Mouse (Mus musculus) MEL (cell line): Measurements from ENCODE around the gene Daam2.

Experiments used
- CTCF ChIP-seq, 3 experiments: IDR thresholded peaks in 2 of 3; conservative IDR thresholded peaks in 1 of 3; 2 replicates each; pipeline ENCODE4 v1.5.1; 2011 to 2012; ENCODE audit warnings: low read length in 3 of 3, low read depth in 2 of 3, mild to moderate bottlenecking in 2 of 3, improper control_type of control experiment in 1 of 3, inconsistent platforms in 1 of 3, mixed read lengths in 1 of 3, moderate library complexity in 1 of 3; ENCODE audit not compliant: control insufficient read depth in 1 of 3, insufficient read depth in 1 of 3, poor library complexity in 1 of 3, severe bottlenecking in 1 of 3
- EP300 ChIP-seq, 2 experiments: IDR thresholded peaks; 2 replicates each; pipeline ENCODE4 v1.6.1; 2011; ENCODE audit warnings: improper control_type of control experiment in 2 of 2, low read length in 2 of 2, low read depth in 1 of 2, mild to moderate bottlenecking in 1 of 2
- ETS1 ChIP-seq: IDR thresholded peaks from 2 replicates; pipeline ENCODE4 v1.6.1; 2012; ENCODE audit warnings: low read depth, mild to moderate bottlenecking, inconsistent platforms, low read length, improper control_type of control experiment, moderate library complexity
- GATA1 ChIP-seq: IDR thresholded peaks from 2 replicates; pipeline ENCODE4 v1.6.1; 2011; ENCODE audit warnings: low read depth, low read length, improper control_type of control experiment
- MAZ ChIP-seq: IDR thresholded peaks from 2 replicates; pipeline ENCODE4 v1.6.1; 2012; ENCODE audit warnings: low read depth, mild to moderate bottlenecking, inconsistent platforms, low read length, improper control_type of control experiment
- POLR2A ChIP-seq, 2 experiments: IDR thresholded peaks; 2 replicates each; pipeline ENCODE4 v1.6.1; 2011 to 2012; ENCODE audit warnings: low read length in 2 of 2, mild to moderate bottlenecking in 2 of 2, control low read depth in 1 of 2, improper control_type of control experiment in 1 of 2, low read depth in 1 of 2, moderate library complexity in 1 of 2; ENCODE audit not compliant: control insufficient read depth in 1 of 2, insufficient read depth in 1 of 2, poor library complexity in 1 of 2
- TAL1 ChIP-seq: IDR thresholded peaks from 2 replicates; pipeline ENCODE4 v1.6.1; 2012; ENCODE audit warnings: mild to moderate bottlenecking, inconsistent platforms, low read length, moderate library complexity, mixed read lengths
- TCF12 ChIP-seq: IDR thresholded peaks from 2 replicates; pipeline ENCODE4 v1.6.1; 2014; ENCODE audit warnings: low read depth, mild to moderate bottlenecking, inconsistent platforms, low read length, improper control_type of control experiment, moderate library complexity
- USF1 ChIP-seq: IDR thresholded peaks from 2 replicates; pipeline ENCODE4 v1.6.1; 2014; ENCODE audit warnings: low read depth, mild to moderate bottlenecking, inconsistent platforms, low read length, improper control_type of control experiment, moderate library complexity
- ZC3H11A ChIP-seq: IDR thresholded peaks from 2 replicates; pipeline ENCODE4 v1.6.1; 2012; ENCODE audit warnings: low read depth, mild to moderate bottlenecking, inconsistent platforms, low read length, improper control_type of control experiment

- no peak for TF ChIP-seq POLR2A (IDR thresholded peaks at IDR 0.05; ENCODE audit: control insufficient read depth in 1 of 2, insufficient read depth in 1 of 2, low read depth in 1 of 2, low read length in 2 of 2, poor library complexity in 1 of 2)
- TF ChIP-seq EP300 (IDR thresholded peaks at IDR 0.05; ENCODE audit: low read depth in 1 of 2, low read length in 2 of 2): no peak
- TF ChIP-seq CTCF (IDR thresholded peaks at IDR 0.05 in 2 of 3, conservative IDR thresholded peaks at IDR 0.05 in 1 of 3; ENCODE audit: control insufficient read depth in 1 of 3, insufficient read depth in 1 of 3, low read depth in 2 of 3, low read length in 3 of 3, poor library complexity in 1 of 3, severe bottlenecking in 1 of 3): no peak
- no peak for TF ChIP-seq ETS1
- TF ChIP-seq TAL1: no peak
- TF ChIP-seq ZC3H11A: no peak
- no peak for TF ChIP-seq USF1
- TF ChIP-seq TCF12: no peak
- TF ChIP-seq GATA1: no peak
- no peak for TF ChIP-seq MAZ
Observed at GRCm38 (mm10) chr17:49605397-49605796, 41.3 kb upstream of the Daam2 start.
